Mouse (Mus musculus) megakaryocyte, embryonic 14.5 days (primary cell): ENCODE measurements at regions not wholly inside any gene's neighbourhood (a gene's known extent, or its start where the extent isn't known, plus 50 kb on each side); places are given as distances from the start of the nearest gene placed in this dataset.

ENCODE experiments used
- FLI1 ChIP-seq: IDR thresholded peaks from 2 replicates; pipeline ENCODE4 v1.6.1; 2012; ENCODE audit warnings: low read length, inconsistent platforms, mixed read lengths
- GATA1 ChIP-seq: IDR thresholded peaks from 3 replicates; pipeline ENCODE4 v1.6.1; 2012; ENCODE audit warnings: mixed read lengths, low read length, inconsistent platforms, borderline replicate concordance

DNA sequence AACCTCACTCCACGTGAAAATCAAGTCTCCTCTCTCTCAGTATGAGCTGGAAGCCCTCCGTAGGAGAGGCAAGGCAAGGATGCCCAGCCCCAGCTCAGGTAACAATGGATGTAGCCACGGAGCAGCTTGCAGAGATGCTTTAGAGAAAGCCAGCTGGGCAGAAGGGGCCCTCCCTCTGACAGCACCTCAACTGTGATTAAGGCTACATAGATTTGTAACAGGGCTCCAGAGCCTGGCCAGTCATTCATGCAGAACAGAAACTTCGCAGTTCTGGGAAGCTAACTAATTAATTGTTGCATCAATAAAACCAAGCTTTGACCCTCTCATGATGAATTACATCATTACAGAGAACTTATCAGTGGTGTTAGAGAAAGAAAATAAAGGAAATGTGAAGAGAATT lies 480.8 kb downstream of the Grin2a start:
- TF ChIP-seq GATA1 (no peak), FLI1 (no peak)
